Mouse (Mus musculus) hindbrain, postnatal 0 days (tissue): ENCODE results near the gene Iqgap2. TPM values are rescaled to one million over a fixed set of nuclear protein-coding genes. Genes with fewer than 3 reads are reported as not detected.

Experiments
- ATAC-seq: fragments of 200-750 bp; cut with Nextera tagmentation; 2 replicates; pipeline ENCODE4 v1.8.0; 2017; ENCODE audit warnings: mild to moderate bottlenecking, moderate TSS enrichment, moderate library complexity
- DNase-seq: peaks from one replicate; pipeline ENCODE4 v3.0.0-alpha.2; 2015; ENCODE audit warnings: low spot score
- H3K27ac ChIP-seq: fragments of 300-500 bp; sonication (generic); 2 replicates; pipeline ENCODE4 v1.5.1; 2014; ENCODE audit warnings: mild to moderate bottlenecking
- H3K27me3 ChIP-seq: fragments of 300-500 bp; sonication (generic); 2 replicates; pipeline ENCODE4 v1.6.1; 2014; ENCODE audit warnings: low read length, mixed read lengths; ENCODE audit not compliant: insufficient read depth
- H3K36me3 ChIP-seq: fragments of 300-500 bp; sonication (generic); 2 replicates; pipeline ENCODE4 v1.6.1; 2014; ENCODE audit warnings: low read length, mixed read lengths; ENCODE audit not compliant: insufficient read depth
- H3K4me1 ChIP-seq: fragments of 300-500 bp; sonication (generic); 2 replicates; pipeline ENCODE4 v1.6.1; 2014; ENCODE audit warnings: antibody characterized with exemption, low read length, mixed read lengths; ENCODE audit not compliant: insufficient read depth
- H3K4me2 ChIP-seq: fragments of 300-500 bp; sonication (generic); 2 replicates; pipeline ENCODE4 v1.6.1; 2014; ENCODE audit warnings: low read depth, mild to moderate bottlenecking, low read length, moderate library complexity, mixed read lengths
- H3K4me3 ChIP-seq: fragments of 300-500 bp; sonication (generic); 2 replicates; pipeline ENCODE4 v1.5.1; 2014; ENCODE audit warnings: low read length
- H3K9ac ChIP-seq: fragments of 300-500 bp; sonication (generic); replicated peaks from 2 replicates; pipeline ENCODE4 v1.6.1; 2014; ENCODE audit warnings: mild to moderate bottlenecking, low read length, moderate library complexity, mixed read lengths
- H3K9me3 ChIP-seq: fragments of 300-500 bp; sonication (generic); 2 replicates; pipeline ENCODE4 v1.6.1; 2016; ENCODE audit warnings: low read length, mixed read lengths
- CTCF ChIP-seq: IDR thresholded peaks from 2 replicates; pipeline ENCODE4 v1.5.1; 2016; ENCODE audit warnings: antibody characterized with exemption, control low read depth, low read depth
- WGBS: fragments of 180-500 bp; shearing (Covaris S2); extraction: QIAGEN DNeasy Blood & Tissue Kit; methylation state at CpG from one replicate; pipeline ENCODE4 v1.1.7; 2014; 5-methylcytosine and 5-hydroxymethylcytosine counted together
- polyA plus RNA-seq: library from polyadenylated mRNA; unstranded; fragments of >200 nt; fragmentation: Nextera tagmentation; extraction: Ambion mirVana; gene quantifications from 2 replicates; pipeline ENCODE4 v1.2.1, GENCODE M21; 2015
- total RNA-seq: library from RNA; depleted of rRNA; stranded (reverse); fragments of >200 nt; gene quantifications from 2 replicates; pipeline ENCODE4 v1.2.3, GENCODE M21; 2014; rRNA removed

The Iqgap2 gene
- total RNA-seq: 2.9 and 5.0 TPM in 2 replicates
- polyA plus RNA-seq: 3.1 and 3.2 TPM in 2 replicates

GRCm38 (mm10) chr13:95891491-95891925 is at the start of gene Iqgap2:
TSS of gene Iqgap2 (minus strand) at chr13:95891922.
- no peak for DNase-seq
- 0% methylated on average over 38 of the region's 48 CpGs for WGBS
- peak within 1 kb of the TSS; percentile 71 for H3K27ac ChIP-seq

GRCm38 (mm10) chr13:95940811-95941210 is 49.1 kb upstream of the Iqgap2 start:
- no peaks in the 10 kb centered on the region for H3K36me3 ChIP-seq
- no peak overlapping the region for H3K4me2 ChIP-seq
- ATAC-seq (no peak), DNase-seq (peak; percentile 44)
- no peak overlapping the region; the same call in 1 of the 2 replicates for H3K27ac ChIP-seq
- H3K4me3 ChIP-seq: no peak overlapping the region
- no peaks in the 10 kb centered on the region; the same call in 1 of the 2 replicates for H3K4me1 ChIP-seq
- H3K27me3 ChIP-seq: no peaks in the 10 kb centered on the region
- no peaks in the 10 kb centered on the region for H3K9me3 ChIP-seq
- H3K9ac ChIP-seq: no peak overlapping the region
- 25% methylated on average over 5 of the region's 5 CpGs for WGBS
- TF ChIP-seq CTCF: no peak

More at GRCm38 (mm10) chr13:95891491-95891925, at the start of gene Iqgap2:
- Histone ChIP-seq H3K9me3 (no peaks in the 10 kb centered on the region), H3K36me3 (no peaks in the 10 kb centered on the region), H3K9ac (peak within 1 kb of the TSS; percentile 68), H3K27me3 (no peaks in the 10 kb centered on the region), H3K4me2 (peak within 1 kb of the TSS; percentile 98), H3K4me1 (peaks cover 8% of the 10 kb centered on the region; the same call in 1 of the 2 replicates), H3K4me3 (peak within 1 kb of the TSS; percentile 77)
- no peak for TF ChIP-seq CTCF
- ATAC-seq: peak; percentile 70

- Histone ChIP-seq H3K4me1 (no peaks in the 10 kb centered on the region), H3K9me3 (no peaks in the 10 kb centered on the region), H3K27me3 (no peaks in the 10 kb centered on the region), H3K4me2 (no peak overlapping the region), H3K4me3 (no peak overlapping the region), H3K9ac (no peak overlapping the region), H3K27ac (no peak overlapping the region), H3K36me3 (no peaks in the 10 kb centered on the region)
- ATAC-seq (no peak), DNase-seq (no peak)
- no peak for TF ChIP-seq CTCF
- 72% methylated on average over 2 of the region's 2 CpGs for WGBS
Observed at GRCm38 (mm10) chr13:95924201-95924621, 32.5 kb upstream of the Iqgap2 start.

GRCm38 (mm10) chr13:95922626-95923025 is 30.9 kb upstream of the Iqgap2 start:
- no peaks in the 10 kb centered on the region for H3K4me1 ChIP-seq
- WGBS: 82% methylated on average over 4 of the region's 4 CpGs
- no peaks in the 10 kb centered on the region for H3K9me3 ChIP-seq
- H3K9ac ChIP-seq: no peak overlapping the region
- ATAC-seq (no peak), DNase-seq (no peak)
- no peaks in the 10 kb centered on the region for H3K27me3 ChIP-seq
- H3K27ac ChIP-seq: no peak overlapping the region
- no peak overlapping the region for H3K4me2 ChIP-seq
- no peak overlapping the region for H3K4me3 ChIP-seq
- no peak for TF ChIP-seq CTCF
- H3K36me3 ChIP-seq: no peaks in the 10 kb centered on the region

GRCm38 (mm10) chr13:95918624-95919284 is 27.0 kb upstream of the Iqgap2 start:
- Histone ChIP-seq H3K9ac (no peak overlapping the region), H3K9me3 (no peaks in the 10 kb centered on the region), H3K36me3 (no peaks in the 10 kb centered on the region), H3K4me3 (no peak overlapping the region), H3K4me1 (no peaks in the 10 kb centered on the region), H3K27ac (no peak overlapping the region), H3K27me3 (no peaks in the 10 kb centered on the region), H3K4me2 (no peak overlapping the region)
- no peak for DNase-seq
- 91% methylated on average over 9 of the region's 9 CpGs for WGBS
- no peak for TF ChIP-seq CTCF
- no peak for ATAC-seq

- no peak overlapping the region for H3K9ac ChIP-seq
- H3K4me2 ChIP-seq: no peak overlapping the region
- no peaks in the 10 kb centered on the region for H3K9me3 ChIP-seq
- H3K36me3 ChIP-seq: no peaks in the 10 kb centered on the region
- 0 out of 2 replicates have a peak overlapping the region, but pooled peaks have one; percentile 22 for H3K27ac ChIP-seq
- no peak for DNase-seq
- H3K4me1 ChIP-seq: no peaks in the 10 kb centered on the region
- WGBS: 65% methylated on average over 2 of the region's 2 CpGs
- H3K4me3 ChIP-seq: no peak overlapping the region
- no peaks in the 10 kb centered on the region for H3K27me3 ChIP-seq
- no peak for TF ChIP-seq CTCF
- no peak for ATAC-seq
Observed at GRCm38 (mm10) chr13:95913046-95913406, 21.3 kb upstream of the Iqgap2 start.
